Mouse (Mus musculus) midbrain, embryonic 11.5 days (tissue): Measurements from ENCODE around the gene Pagr1a. TPM values are rescaled to one million over a fixed set of nuclear protein-coding genes. Genes with fewer than 3 reads are reported as not detected.

Experiments used
- ATAC-seq: fragments of 200-750 bp; cut with Nextera tagmentation; 2 replicates; pipeline ENCODE4 v1.8.0; 2017; ENCODE audit warnings: moderate TSS enrichment, moderate library complexity; ENCODE audit not compliant: low FRiP score
- DNase-seq: peaks from one replicate; pipeline ENCODE4 v3.0.0; 2015; ENCODE audit warnings: low spot score; ENCODE audit errors: missing footprints
- H3K27ac ChIP-seq: fragments of 300-500 bp; sonication (generic); 2 replicates; pipeline ENCODE4 v1.5.1; 2014; ENCODE audit warnings: low read depth, low read length
- H3K27me3 ChIP-seq: fragments of 300-500 bp; sonication (generic); 2 replicates; pipeline ENCODE4 v1.6.1; 2014; ENCODE audit warnings: mild to moderate bottlenecking, low read length, moderate library complexity, mixed read lengths; ENCODE audit not compliant: control insufficient read depth, insufficient read depth
- H3K36me3 ChIP-seq: fragments of 300-500 bp; sonication (generic); 2 replicates; pipeline ENCODE4 v1.6.1; 2014; ENCODE audit warnings: mild to moderate bottlenecking, low read length, moderate library complexity, mixed read lengths; ENCODE audit not compliant: control insufficient read depth, insufficient read depth
- H3K4me1 ChIP-seq: fragments of 300-500 bp; sonication (generic); 2 replicates; pipeline ENCODE4 v1.6.1; 2014; ENCODE audit warnings: low read length; ENCODE audit not compliant: control insufficient read depth, insufficient read depth
- H3K4me2 ChIP-seq: fragments of 300-500 bp; sonication (generic); 2 replicates; pipeline ENCODE4 v1.6.1; 2014; ENCODE audit warnings: mild to moderate bottlenecking, moderate library complexity
- H3K4me3 ChIP-seq: fragments of 300-500 bp; sonication (generic); 2 replicates; pipeline ENCODE4 v1.5.1; 2014; ENCODE audit warnings: low read depth, low read length
- H3K9ac ChIP-seq: fragments of 300-500 bp; sonication (generic); 2 replicates; pipeline ENCODE4 v1.6.1; 2014; ENCODE audit warnings: low read length
- H3K9me3 ChIP-seq: fragments of 300-500 bp; sonication (generic); 2 replicates; pipeline ENCODE4 v1.6.1; 2016; ENCODE audit warnings: low read length; ENCODE audit not compliant: control insufficient read depth
- WGBS: fragments of 180-500 bp; shearing (Covaris S2); extraction: QIAGEN DNeasy Blood & Tissue Kit; methylation state at CpG from one replicate; pipeline ENCODE4 v1.1.7; 2014; 5-methylcytosine and 5-hydroxymethylcytosine counted together
- polyA plus RNA-seq: library from polyadenylated mRNA; unstranded; fragments of >200 nt; fragmentation: Nextera tagmentation; extraction: Ambion mirVana; gene quantifications from 2 replicates; pipeline ENCODE4 v1.2.1, GENCODE M21; 2014

Gene Pagr1a
- 59.0 and 70.6 TPM in 2 replicates for polyA plus RNA-seq

GRCm38 (mm10) chr7:127016971-127017949, at the start of gene Pagr1a:
Gene Pagr1a (minus strand): TSS chr7:127017352.
- DNase-seq (peak; percentile 100), ATAC-seq (peak; percentile 82)
- H3K4me3 ChIP-seq: peak within 1 kb of the TSS; percentile 80
- peak within 1 kb of the TSS; percentile 94 for H3K4me2 ChIP-seq
- H3K27me3 ChIP-seq: no peaks in the 10 kb centered on the region
- H3K36me3 ChIP-seq: peaks cover 4% of the 10 kb centered on the region; the same call in 1 of the 2 replicates
- peak within 1 kb of the TSS; percentile 93 for H3K27ac ChIP-seq
- peak within 1 kb of the TSS; percentile 85 for H3K9ac ChIP-seq
- H3K9me3 ChIP-seq: no peaks in the 10 kb centered on the region
- H3K4me1 ChIP-seq: peaks cover 38% of the 10 kb centered on the region
- WGBS: 5% methylated on average over 39 of the region's 39 CpGs

- no peak overlapping the region for H3K9ac ChIP-seq
- H3K4me2 ChIP-seq: no peak overlapping the region
- H3K9me3 ChIP-seq: no peaks in the 10 kb centered on the region
- H3K27me3 ChIP-seq: no peaks in the 10 kb centered on the region
- H3K27ac ChIP-seq: no peak overlapping the region
- H3K4me3 ChIP-seq: no peak overlapping the region
- 88% methylated on average over 4 of the region's 4 CpGs for WGBS
- H3K36me3 ChIP-seq: no peaks in the 10 kb centered on the region
- no peaks in the 10 kb centered on the region for H3K4me1 ChIP-seq
- DNase-seq (no peak), ATAC-seq (no peak)
Measured at GRCm38 (mm10) chr7:127066317-127066716, 49.2 kb upstream of the Pagr1a start.

- Histone ChIP-seq H3K4me1 (no peaks in the 10 kb centered on the region), H3K27ac (no peak overlapping the region), H3K9me3 (no peaks in the 10 kb centered on the region), H3K9ac (no peak overlapping the region), H3K27me3 (no peaks in the 10 kb centered on the region), H3K36me3 (no peaks in the 10 kb centered on the region), H3K4me2 (no peak overlapping the region), H3K4me3 (no peak overlapping the region)
- no peak for ATAC-seq
- 90% methylated on average over 6 of the region's 6 CpGs for WGBS
- DNase-seq: no peak
Measured at GRCm38 (mm10) chr7:127065538-127065937, 48.4 kb upstream of the Pagr1a start.

GRCm38 (mm10) chr7:127055026-127055585, 38.0 kb upstream of the Pagr1a start:
- Histone ChIP-seq H3K4me1 (no peaks in the 10 kb centered on the region), H3K9ac (no peak overlapping the region), H3K9me3 (no peaks in the 10 kb centered on the region), H3K4me2 (no peak overlapping the region), H3K4me3 (no peak overlapping the region), H3K27ac (no peak overlapping the region), H3K36me3 (no peaks in the 10 kb centered on the region), H3K27me3 (no peaks in the 10 kb centered on the region)
- no peak for DNase-seq
- WGBS: 77% methylated on average over 5 of the region's 5 CpGs
- no peak for ATAC-seq

GRCm38 (mm10) chr7:127041851-127042672, 24.9 kb upstream of the Pagr1a start, which contains the start of gene Kif22:
Gene Kif22 (minus strand): TSS chr7:127042471.
- Histone ChIP-seq H3K27me3 (no peaks in the 10 kb centered on the region), H3K27ac (no peak within 1 kb of the TSS; the same call in 1 of the 2 replicates), H3K4me1 (peaks cover 11% of the 10 kb centered on the region), H3K36me3 (no peaks in the 10 kb centered on the region; the same call in 1 of the 2 replicates), H3K9ac (peak within 1 kb of the TSS; percentile 93), H3K9me3 (no peaks in the 10 kb centered on the region), H3K4me2 (peak within 1 kb of the TSS; percentile 84), H3K4me3 (peak within 1 kb of the TSS; percentile 95)
- WGBS: under 1% methylated on average over 53 of the region's 53 CpGs
- DNase-seq: peak; percentile 98
- peak; percentile 82 for ATAC-seq

GRCm38 (mm10) chr7:127031244-127031643, 14.1 kb upstream of the Pagr1a start:
- H3K4me2 ChIP-seq: no peak overlapping the region
- WGBS: 86% methylated on average over 1 of the region's 1 CpGs
- H3K9me3 ChIP-seq: no peaks in the 10 kb centered on the region
- H3K4me1 ChIP-seq: peaks cover 6% of the 10 kb centered on the region
- no peak for DNase-seq
- no peak for ATAC-seq
- H3K27me3 ChIP-seq: no peaks in the 10 kb centered on the region
- peaks cover 25% of the 10 kb centered on the region for H3K36me3 ChIP-seq
- no peak overlapping the region for H3K4me3 ChIP-seq
- H3K27ac ChIP-seq: no peak overlapping the region
- H3K9ac ChIP-seq: no peak overlapping the region

GRCm38 (mm10) chr7:127030172-127030571, 13.0 kb upstream of the Pagr1a start:
- Histone ChIP-seq H3K27ac (no peak overlapping the region), H3K9me3 (no peaks in the 10 kb centered on the region), H3K36me3 (peaks cover 25% of the 10 kb centered on the region), H3K9ac (no peak overlapping the region), H3K4me2 (no peak overlapping the region), H3K4me3 (no peak overlapping the region), H3K4me1 (peaks cover 6% of the 10 kb centered on the region), H3K27me3 (no peaks in the 10 kb centered on the region)
- 97% methylated on average over 1 of the region's 1 CpGs for WGBS
- ATAC-seq (no peak), DNase-seq (no peak)

- no peaks in the 10 kb centered on the region for H3K9me3 ChIP-seq
- peaks cover 28% of the 10 kb centered on the region for H3K4me1 ChIP-seq
- H3K36me3 ChIP-seq: peaks cover 24% of the 10 kb centered on the region
- H3K9ac ChIP-seq: peak overlapping the region; percentile 60
- DNase-seq: no peak
- peak overlapping the region; percentile 60 for H3K4me2 ChIP-seq
- peak overlapping the region; percentile 97 for H3K27ac ChIP-seq
- WGBS: 71% methylated on average over 8 of the region's 8 CpGs
- peak; percentile 5; the same call in 1 of the 2 replicates for ATAC-seq
- H3K4me3 ChIP-seq: peak overlapping the region; percentile 99
- H3K27me3 ChIP-seq: no peaks in the 10 kb centered on the region
Measured at GRCm38 (mm10) chr7:127027885-127028284, 10.7 kb upstream of the Pagr1a start.
